Mouse (Mus musculus) heart, adult 2 months (tissue): ENCODE data around the gene Dpm3.

Experiments
- CTCF ChIP-seq: fragments of 200-600 bp; IDR thresholded peaks from 2 replicates; pipeline ENCODE4 v1.8.1; 2022; ENCODE audit warnings: antibody characterized with exemption, mild to moderate bottlenecking, moderate library complexity
- POLR2A ChIP-seq: fragments of 200-500 bp; IDR thresholded peaks from 2 replicates; pipeline ENCODE4 v1.6.1; 2011; ENCODE audit warnings: mild to moderate bottlenecking, low read depth, low read length, control low read depth; ENCODE audit not compliant: insufficient read depth

DNA sequence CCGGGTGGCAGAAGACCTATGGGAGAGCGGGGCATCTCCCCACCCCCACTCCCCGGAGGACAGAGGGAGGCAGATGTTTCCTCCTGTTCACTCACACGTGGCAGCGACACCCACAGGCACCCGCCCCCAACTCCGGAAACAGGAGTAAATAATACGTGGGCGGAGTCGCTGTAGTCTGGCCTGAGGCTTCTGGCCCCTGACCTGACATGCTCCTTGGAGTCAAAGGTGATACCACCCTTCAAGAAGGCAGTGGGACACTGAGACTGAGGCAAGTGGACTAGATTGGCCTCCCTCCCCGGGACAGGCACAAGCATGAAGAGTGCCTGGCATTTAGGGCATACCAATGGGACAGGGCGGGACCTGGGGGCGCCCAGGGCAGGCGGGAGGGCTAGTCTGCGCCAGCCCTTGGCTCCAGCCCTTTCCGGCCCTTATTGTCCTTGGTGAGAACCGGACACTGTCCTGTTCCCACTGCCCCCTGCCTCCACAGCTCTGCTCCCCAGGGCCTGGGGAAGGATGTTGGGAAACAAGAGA, 7.7 kb upstream of the Dpm3 start:
- TF ChIP-seq CTCF, result no peak
- TF ChIP-seq POLR2A, result peak; percentile 15; the same call in 1 of the 2 replicates
